Mouse (Mus musculus) kidney, adult 2 months (tissue): ENCODE measurements at regions not wholly inside any gene's neighbourhood (a gene's known extent, or its start where the extent isn't known, plus 50 kb on each side); places are given as distances from the start of the nearest gene placed in this dataset.

Experiments
- CTCF ChIP-seq: fragments of 200-500 bp; conservative IDR thresholded peaks from 2 replicates; pipeline ENCODE4 v1.5.1; 2011; ENCODE audit warnings: low read depth, mild to moderate bottlenecking, control low read depth, low read length, moderate library complexity, mixed read lengths; ENCODE audit not compliant: insufficient read depth, insufficient read length
- POLR2A ChIP-seq: fragments of 200-500 bp; IDR thresholded peaks from one replicate; pipeline ENCODE4 v1.6.1; 2011; ENCODE audit warnings: low read depth, low read length, control low read depth

- TF ChIP-seq POLR2A = no peak
- TF ChIP-seq CTCF = no peak
Observed at GRCm38 (mm10) chr2:51072346-51072885, 76.5 kb downstream of the Rnd3 start.
